Mouse (Mus musculus) layer of hippocampus, postnatal 14 days (tissue): ENCODE measurements around the gene 2210408I21Rik. TPM values are rescaled to one million over a fixed set of nuclear protein-coding genes. Genes with fewer than 3 reads are reported as not detected.

Source experiments
- DNase-seq, 2 experiments: peaks; one replicate each; pipeline ENCODE4 v3.0.0; 2021 to 2022; ENCODE audit warnings: low spot score in 2 of 2, mixed read lengths in 1 of 2
- total RNA-seq, 2 experiments: library from RNA; stranded (reverse); gene quantifications; 2 replicates each; pipeline ENCODE4 v1.2.3; 2021

2210408I21Rik gene
- total RNA-seq, 2 experiments from 2014 or later = 17.7 to 21.7 TPM

GRCm38 (mm10) chr13:77275172-77275747 lies 139.9 kb downstream of the 2210408I21Rik start:
- peak in 1 of 2 experiments; percentile 16 for DNase-seq

GRCm38 (mm10) chr13:77278659-77279413 lies 143.5 kb downstream of the 2210408I21Rik start:
- DNase-seq = no peak

DNA sequence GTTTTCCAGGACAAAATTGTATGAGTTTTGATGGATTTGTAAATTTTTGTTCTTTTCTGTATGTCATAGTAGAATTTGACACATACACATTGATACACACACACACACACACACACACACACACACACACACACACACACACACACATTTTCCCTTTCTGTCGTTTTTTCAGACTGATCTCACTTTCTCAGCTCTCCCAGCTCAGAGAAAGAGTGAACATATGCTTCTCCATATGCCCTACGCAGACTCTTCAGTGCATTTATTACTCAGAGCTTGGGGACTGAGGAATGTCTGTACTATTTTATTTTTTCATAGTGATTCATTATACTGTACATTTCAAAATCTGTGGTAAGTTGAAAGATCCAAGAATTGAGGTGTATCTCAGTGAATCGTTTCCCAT lies 160.2 kb downstream of the 2210408I21Rik start:
- peak in 1 of 2 experiments; percentile 58 for DNase-seq

- no peak for DNase-seq
These were observed 188.8 kb downstream of the 2210408I21Rik start for GRCm38 (mm10) chr13:77324101-77324500.

DNA sequence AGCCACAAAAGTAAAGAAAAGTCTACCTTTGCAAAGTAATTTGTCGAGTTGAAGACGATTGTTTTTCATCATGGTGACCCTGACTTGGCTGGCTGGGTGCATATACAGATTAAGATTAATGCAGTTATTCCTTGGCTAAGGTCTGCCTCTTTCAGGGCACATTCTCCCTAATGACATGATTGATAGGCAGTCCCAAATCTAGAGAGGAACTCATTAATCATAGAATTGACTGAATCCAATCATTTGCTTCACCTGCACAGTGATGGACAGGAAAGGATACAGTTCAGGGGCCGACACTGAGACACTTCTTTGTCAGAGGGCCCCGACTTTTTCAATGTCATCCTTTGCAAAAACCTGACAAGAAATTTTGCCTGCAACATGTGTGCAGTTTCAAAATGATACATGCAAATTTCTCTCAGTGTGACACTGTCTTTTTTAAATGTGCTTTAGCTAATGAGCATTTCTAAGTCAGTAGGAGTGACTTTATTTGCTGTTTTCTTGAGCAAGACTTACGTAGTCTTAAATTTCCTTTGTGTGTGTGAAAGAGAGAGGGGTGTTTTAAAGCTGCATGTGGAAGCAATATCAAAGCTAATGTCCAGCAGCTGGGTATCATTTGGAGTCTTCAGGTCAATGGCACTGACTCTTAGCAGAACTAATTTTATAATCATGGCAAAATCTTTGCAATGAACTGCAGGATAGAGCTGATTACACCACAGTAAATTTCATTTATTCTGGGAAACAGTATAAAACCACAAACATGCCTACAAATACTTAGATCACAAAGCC lies 191.0 kb downstream of the 2210408I21Rik start:
- no peak for DNase-seq

- DNase-seq = no peak
These were observed 206.8 kb downstream of the 2210408I21Rik start for GRCm38 (mm10) chr13:77342097-77342496.

DNA sequence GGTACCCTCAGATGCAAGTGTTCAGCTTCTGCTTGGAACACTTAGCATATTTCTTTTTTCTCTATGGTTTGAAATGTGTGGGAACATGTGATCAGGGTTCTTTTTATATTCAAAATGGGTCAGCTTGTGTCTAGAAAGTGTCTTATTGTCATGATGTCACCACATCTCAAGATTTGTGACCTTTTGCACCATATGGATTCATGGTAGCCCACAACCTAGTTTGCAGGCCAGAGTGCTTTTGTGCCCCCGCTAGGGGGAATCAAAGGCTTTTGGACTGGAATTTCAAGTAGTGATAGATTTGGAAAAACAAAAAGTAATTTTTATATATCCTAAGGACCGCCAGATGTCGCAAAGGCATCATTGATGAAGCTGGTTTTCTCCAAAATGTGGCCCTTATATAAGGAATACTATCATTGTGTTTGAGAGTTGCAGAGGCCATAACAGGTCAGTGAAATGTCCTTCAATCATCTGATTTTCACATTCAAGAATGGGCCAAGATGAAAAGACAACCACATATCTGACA lies 250.2 kb downstream of the 2210408I21Rik start:
- DNase-seq = no peak

GRCm38 (mm10) chr13:77386001-77386400 lies 250.7 kb downstream of the 2210408I21Rik start:
- no peak for DNase-seq

DNA sequence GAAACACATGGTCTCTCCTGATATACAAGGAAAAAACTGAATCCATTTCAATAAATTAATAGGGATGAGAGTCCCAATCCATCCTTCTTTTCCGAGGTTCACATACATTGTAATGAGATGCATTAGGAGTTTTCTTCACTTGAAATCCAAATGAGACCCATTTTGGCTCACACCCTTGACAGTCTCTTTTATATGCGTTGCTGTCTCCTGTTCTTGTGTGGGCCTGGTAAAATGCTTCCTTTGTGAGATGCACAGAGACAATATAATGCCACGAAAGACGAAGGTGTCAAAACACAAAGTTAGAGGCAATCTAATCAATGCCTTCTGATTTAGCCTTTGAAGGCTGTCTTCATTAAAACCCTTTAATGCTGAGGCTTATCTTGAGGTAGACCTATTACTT lies 252.8 kb downstream of the 2210408I21Rik start:
- no peak for DNase-seq

DNA sequence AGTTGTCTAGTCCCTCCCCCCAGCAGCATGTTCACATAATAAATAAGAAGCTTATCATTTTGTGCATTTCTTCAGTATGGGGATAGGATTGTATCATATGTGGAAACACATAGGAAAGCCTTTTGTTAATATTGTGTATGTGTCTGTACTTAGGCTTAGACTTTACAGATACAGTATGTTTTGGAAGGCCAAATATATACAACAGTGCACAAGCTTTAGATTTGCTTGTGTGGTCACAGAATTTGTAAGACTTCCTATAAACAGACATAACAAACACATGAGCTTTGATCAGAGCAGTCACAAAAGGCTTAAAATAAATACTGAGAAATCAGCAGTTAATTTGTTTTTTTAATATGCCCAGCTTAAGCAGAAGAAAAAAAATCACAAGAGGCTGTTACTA lies 253.9 kb downstream of the 2210408I21Rik start:
- no peak for DNase-seq

DNA sequence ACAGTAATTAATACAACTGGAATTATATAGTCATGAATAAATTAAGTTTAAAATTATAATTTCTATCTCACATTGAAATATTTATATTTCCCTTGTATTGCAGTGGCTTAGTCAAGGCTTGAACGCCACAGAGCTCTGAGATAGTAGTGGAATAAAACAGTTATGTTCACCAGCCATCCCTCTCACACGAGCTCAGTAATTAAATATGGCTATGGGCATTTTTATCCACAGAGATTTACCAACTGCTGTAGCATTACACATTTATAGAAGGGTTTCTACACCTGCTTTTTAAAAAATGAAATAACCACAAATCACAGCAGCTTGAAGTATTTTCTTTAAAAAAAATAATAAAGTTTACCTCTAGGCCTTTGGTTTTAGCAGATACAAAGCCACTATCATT lies 261.0 kb downstream of the 2210408I21Rik start:
- DNase-seq = no peak

- peak; percentile 39 to 65 for DNase-seq
These were observed 261.6 kb downstream of the 2210408I21Rik start for GRCm38 (mm10) chr13:77396981-77397380.

- DNase-seq = peak; percentile 18 to 31
These were observed 262.3 kb downstream of the 2210408I21Rik start for GRCm38 (mm10) chr13:77397646-77398045.

DNA sequence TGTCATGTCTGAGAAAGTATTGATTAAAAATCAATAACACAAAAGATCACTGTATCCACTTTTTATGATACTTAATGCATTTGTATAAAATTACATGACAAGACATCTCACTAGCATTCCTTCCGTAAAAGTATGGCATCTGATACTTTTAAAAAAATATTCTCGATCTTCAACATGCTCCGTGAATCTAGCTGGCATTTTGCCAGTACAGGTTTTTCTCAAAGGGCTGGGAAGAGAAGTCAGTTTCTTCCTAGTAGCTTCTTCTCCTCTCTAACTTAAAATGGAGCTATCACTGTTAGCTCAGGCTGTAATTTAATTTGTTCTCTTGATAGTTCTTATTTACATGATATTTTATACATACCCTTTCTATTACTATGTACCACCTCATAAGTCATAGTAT lies 263.1 kb downstream of the 2210408I21Rik start:
- DNase-seq = no peak

GRCm38 (mm10) chr13:77400762-77401161 lies 265.4 kb downstream of the 2210408I21Rik start:
- no peak for DNase-seq

GRCm38 (mm10) chr13:77408530-77408929 lies 273.2 kb downstream of the 2210408I21Rik start:
- DNase-seq = no peak

GRCm38 (mm10) chr13:77409804-77410203 lies 274.5 kb downstream of the 2210408I21Rik start:
- no peak for DNase-seq

GRCm38 (mm10) chr13:77412829-77413228 lies 277.5 kb downstream of the 2210408I21Rik start:
- no peak for DNase-seq

DNA sequence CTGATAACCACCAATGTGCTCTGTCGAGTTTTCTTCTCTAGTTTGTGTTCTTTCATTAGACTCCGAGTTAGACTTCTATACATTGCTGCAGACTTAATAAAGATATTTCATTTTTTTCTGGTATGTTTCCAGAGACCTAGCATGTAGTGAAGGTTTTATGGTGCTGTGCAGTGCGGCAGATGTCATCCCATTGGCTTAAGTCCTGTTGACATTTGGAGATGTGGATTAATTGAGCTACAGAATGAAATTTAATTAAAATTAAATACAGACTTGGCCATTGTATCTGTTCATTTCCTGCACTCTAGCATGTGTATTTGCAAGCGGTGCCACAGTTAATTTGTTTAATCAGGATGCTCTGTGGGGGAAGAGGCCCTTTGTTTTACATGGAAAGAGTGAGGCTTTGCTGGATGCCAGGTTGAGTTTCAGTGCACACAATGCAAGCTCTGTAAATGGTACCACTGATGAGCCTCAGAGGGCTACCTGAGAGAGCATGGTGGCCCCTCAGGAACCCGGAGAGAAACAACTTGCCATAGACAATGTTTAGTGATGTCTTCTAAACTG lies 314.7 kb downstream of the 2210408I21Rik start:
- peak in 1 of 2 experiments; percentile 56 for DNase-seq

DNA sequence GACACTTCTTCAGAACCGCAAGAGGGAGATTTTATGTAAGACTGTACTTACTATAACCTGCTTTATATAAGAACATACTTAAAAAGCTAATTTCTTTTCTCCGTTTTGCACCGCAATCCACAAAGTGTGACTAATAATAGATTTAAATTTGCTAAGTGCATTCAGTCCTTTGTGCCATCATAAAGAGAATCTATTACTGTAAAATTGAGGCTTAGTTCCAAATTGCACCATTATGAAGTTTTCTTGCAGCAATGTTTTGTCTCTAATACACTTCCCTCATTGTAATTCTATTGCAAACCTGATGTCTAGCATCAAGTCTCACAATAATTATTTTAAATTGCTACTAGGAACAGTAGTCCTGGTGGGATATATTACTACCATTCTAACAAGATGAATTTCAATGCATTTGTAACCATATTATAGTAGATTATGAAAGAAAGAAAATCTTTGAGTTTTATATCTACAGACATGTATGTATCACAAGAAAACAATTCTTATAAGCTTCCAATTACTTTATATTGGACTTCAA lies 334.8 kb downstream of the 2210408I21Rik start:
- no peak for DNase-seq

DNA sequence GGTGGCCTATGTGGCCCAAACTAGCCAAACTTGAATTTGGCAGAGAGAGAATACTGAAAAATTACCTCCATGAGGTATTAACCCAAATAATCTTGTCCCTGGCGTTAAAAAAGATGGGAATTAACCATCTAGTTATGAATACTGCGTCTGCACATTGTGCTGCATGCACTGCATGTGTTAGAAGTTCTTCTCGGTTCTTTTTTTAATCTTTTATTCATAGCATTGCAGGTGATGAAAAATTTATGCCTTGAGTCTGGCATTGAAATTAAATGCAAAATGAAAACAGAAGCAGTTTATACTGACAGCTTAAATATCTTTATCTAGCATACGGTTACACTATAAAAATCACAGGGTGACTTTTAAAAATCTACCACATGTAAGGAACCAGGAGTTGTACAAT lies 341.1 kb downstream of the 2210408I21Rik start:
- DNase-seq = no peak
